Mouse (Mus musculus) heart, postnatal 0 days (tissue): ENCODE measurements at regions not wholly inside any gene's neighbourhood (a gene's known extent, or its start where the extent isn't known, plus 50 kb on each side); places are given as distances from the start of the nearest gene placed in this dataset.
A peak's percentile ranks its signal among the peaks of the same experiment; 100 is the strongest.

ENCODE experiments used
- ATAC-seq: fragments of 200-750 bp; cut with Nextera tagmentation; 2 replicates; pipeline ENCODE4 v1.8.0; 2017; ENCODE audit warnings: low read depth, moderate number of reproducible peaks, moderate library complexity; ENCODE audit not compliant: insufficient read depth
- DNase-seq: peaks from one replicate; pipeline ENCODE4 v3.0.0-alpha.2; 2016; ENCODE audit warnings: low spot score
- H3K27ac ChIP-seq: fragments of 300-500 bp; sonication (generic); 2 replicates; pipeline ENCODE4 v1.5.1; 2014; ENCODE audit warnings: low read depth, mild to moderate bottlenecking
- H3K27me3 ChIP-seq: fragments of 300-500 bp; sonication (generic); 2 replicates; pipeline ENCODE4 v1.6.1; 2014; ENCODE audit warnings: low read length, mixed read lengths; ENCODE audit not compliant: control insufficient read depth, insufficient read depth
- H3K36me3 ChIP-seq: fragments of 300-500 bp; sonication (generic); replicated peaks from 2 replicates; pipeline ENCODE4 v1.6.1; 2014; ENCODE audit warnings: low read length, mixed read lengths; ENCODE audit not compliant: control insufficient read depth, insufficient read depth
- H3K4me1 ChIP-seq: fragments of 300-500 bp; sonication (generic); 2 replicates; pipeline ENCODE4 v1.6.1; 2014; ENCODE audit warnings: antibody characterized with exemption; ENCODE audit not compliant: control insufficient read depth, insufficient read depth
- H3K4me2 ChIP-seq: fragments of 300-500 bp; sonication (generic); 2 replicates; pipeline ENCODE4 v1.6.1; 2014; ENCODE audit warnings: low read depth, mild to moderate bottlenecking, low read length, moderate library complexity
- H3K4me3 ChIP-seq: fragments of 300-500 bp; sonication (generic); 2 replicates; pipeline ENCODE4 v1.5.1; 2014; ENCODE audit warnings: low read depth, low read length
- H3K9ac ChIP-seq: fragments of 300-500 bp; sonication (generic); replicated peaks from 2 replicates; pipeline ENCODE4 v1.6.1; 2014; ENCODE audit warnings: low read depth, low read length, mixed read lengths
- H3K9me3 ChIP-seq: fragments of 300-500 bp; sonication (generic); replicated peaks from 2 replicates; pipeline ENCODE4 v1.6.1; 2016; ENCODE audit warnings: low read length; ENCODE audit not compliant: control insufficient read depth
- CTCF ChIP-seq: IDR thresholded peaks from 2 replicates; pipeline ENCODE4 v1.5.1; 2016; ENCODE audit warnings: antibody characterized with exemption, control low read depth, low read depth
- EP300 ChIP-seq: IDR thresholded peaks from 2 replicates; pipeline ENCODE4 v1.6.1; 2016; ENCODE audit warnings: antibody characterized with exemption, low read depth
- WGBS: fragments of 180-500 bp; shearing (Covaris S2); extraction: QIAGEN DNeasy Blood & Tissue Kit; methylation state at CpG from one replicate; pipeline ENCODE4 v1.1.7; 2014; 5-methylcytosine and 5-hydroxymethylcytosine counted together

GRCm38 (mm10) chr7:95082248-95082647 is 1088.8 kb upstream of the Tenm4 start:
- no peak overlapping the region for H3K4me2 ChIP-seq
- no peaks in the 10 kb centered on the region for H3K4me1 ChIP-seq
- DNase-seq: no peak

DNA sequence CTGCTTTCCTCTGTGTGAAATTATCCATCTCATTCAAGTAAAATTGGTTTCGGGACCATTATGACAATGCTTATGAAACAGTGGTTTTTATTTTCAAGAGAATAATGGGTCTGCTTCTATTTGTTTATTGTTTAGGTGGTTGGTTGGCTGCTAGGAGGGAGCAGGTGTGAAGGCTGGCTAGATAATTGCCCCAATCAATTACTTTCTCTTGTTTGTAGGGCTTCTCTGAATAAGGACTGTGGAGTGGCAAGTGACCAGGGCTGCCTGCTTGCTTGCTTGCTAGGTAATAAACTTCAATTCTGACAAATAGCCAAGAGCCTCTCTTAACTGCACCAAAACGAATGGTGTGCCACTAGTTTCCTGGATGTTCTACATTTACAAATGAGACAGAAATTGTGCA is 1086.7 kb upstream of the Tenm4 start:
- no peaks in the 10 kb centered on the region for H3K36me3 ChIP-seq
- no peak for DNase-seq
- no peak overlapping the region for H3K4me3 ChIP-seq
- WGBS: 70% methylated on average over 2 of the region's 2 CpGs
- no peak overlapping the region for H3K4me2 ChIP-seq
- H3K27ac ChIP-seq: no peak overlapping the region
- H3K4me1 ChIP-seq: no peaks in the 10 kb centered on the region
- H3K27me3 ChIP-seq: no peaks in the 10 kb centered on the region
- no peak for ATAC-seq
- no peaks in the 10 kb centered on the region for H3K9me3 ChIP-seq
- TF ChIP-seq CTCF: no peak
- no peak for TF ChIP-seq EP300
- no peak overlapping the region for H3K9ac ChIP-seq

More at GRCm38 (mm10) chr7:95082248-95082647, 1088.8 kb upstream of the Tenm4 start:
- no peaks in the 10 kb centered on the region for H3K9me3 ChIP-seq
- no peak for ATAC-seq
- no peak overlapping the region for H3K9ac ChIP-seq
- TF ChIP-seq CTCF (no peak), EP300 (no peak)
- H3K4me3 ChIP-seq: no peak overlapping the region
- no peaks in the 10 kb centered on the region for H3K36me3 ChIP-seq
- no peak overlapping the region for H3K27ac ChIP-seq
- H3K27me3 ChIP-seq: no peaks in the 10 kb centered on the region

DNA sequence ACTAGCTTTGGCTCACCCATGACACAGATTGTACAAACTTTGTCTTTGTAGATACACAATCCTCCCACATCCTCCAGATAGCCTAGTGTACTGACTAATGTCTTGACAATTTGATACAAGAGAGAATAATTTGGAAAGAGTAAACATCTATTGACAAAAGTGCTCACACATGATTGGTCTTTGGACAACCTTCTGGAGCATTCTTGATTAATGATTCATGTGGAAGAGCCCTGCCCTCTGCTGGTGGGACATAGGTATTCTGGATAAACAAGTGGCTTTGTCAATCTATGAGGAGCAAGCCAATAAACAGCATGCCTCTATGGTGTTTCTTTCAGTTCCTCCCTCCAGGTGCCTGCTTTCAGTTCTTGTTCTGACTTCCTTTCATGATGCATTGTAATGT is 1079.7 kb upstream of the Tenm4 start:
- DNase-seq (peak; percentile 21), ATAC-seq (no peak)
- Histone ChIP-seq H3K4me2 (no peak overlapping the region), H3K27ac (no peak overlapping the region), H3K9me3 (no peaks in the 10 kb centered on the region), H3K4me3 (no peak overlapping the region), H3K36me3 (no peaks in the 10 kb centered on the region), H3K9ac (no peak overlapping the region), H3K27me3 (no peaks in the 10 kb centered on the region), H3K4me1 (no peaks in the 10 kb centered on the region)
- TF ChIP-seq CTCF (peak; percentile 55), EP300 (no peak)

DNA sequence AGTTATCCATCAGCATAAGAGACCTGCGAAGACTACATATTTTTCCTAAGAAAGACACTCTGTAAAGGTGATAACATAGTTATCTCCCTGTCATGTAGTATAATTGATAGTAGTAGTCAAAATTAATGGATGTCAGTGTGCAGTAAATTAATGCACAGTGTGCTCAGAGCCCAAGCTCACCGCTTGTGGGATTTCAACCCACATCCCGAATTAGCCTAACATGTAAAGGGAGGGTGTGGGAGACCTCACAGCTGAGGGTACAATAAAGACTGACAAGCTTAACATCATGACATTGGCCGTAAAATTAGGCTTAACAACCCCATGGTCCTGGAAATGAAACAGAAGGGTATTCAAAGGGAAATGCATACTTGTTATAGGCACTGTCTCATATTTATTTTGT is 1042.0 kb upstream of the Tenm4 start:
- Histone ChIP-seq H3K9ac (no peak overlapping the region), H3K36me3 (no peaks in the 10 kb centered on the region), H3K27me3 (no peaks in the 10 kb centered on the region), H3K9me3 (no peaks in the 10 kb centered on the region), H3K4me1 (no peaks in the 10 kb centered on the region), H3K4me2 (no peak overlapping the region), H3K27ac (no peak overlapping the region), H3K4me3 (no peak overlapping the region)
- 65% methylated on average over 4 of the region's 4 CpGs for WGBS
- no peak for ATAC-seq
- TF ChIP-seq CTCF (no peak), EP300 (no peak)
- DNase-seq: no peak

GRCm38 (mm10) chr7:95133038-95133437 is 1038.0 kb upstream of the Tenm4 start:
- no peaks in the 10 kb centered on the region for H3K4me1 ChIP-seq
- H3K4me2 ChIP-seq: no peak overlapping the region
- no peak overlapping the region for H3K27ac ChIP-seq
- H3K9me3 ChIP-seq: no peaks in the 10 kb centered on the region
- ATAC-seq: no peak
- no peak overlapping the region for H3K9ac ChIP-seq
- H3K4me3 ChIP-seq: no peak overlapping the region
- H3K36me3 ChIP-seq: no peaks in the 10 kb centered on the region
- no peaks in the 10 kb centered on the region for H3K27me3 ChIP-seq
- TF ChIP-seq CTCF: no peak
- no peak for TF ChIP-seq EP300
- WGBS: 84% methylated on average over 1 of the region's 1 CpGs
- DNase-seq: no peak

DNA sequence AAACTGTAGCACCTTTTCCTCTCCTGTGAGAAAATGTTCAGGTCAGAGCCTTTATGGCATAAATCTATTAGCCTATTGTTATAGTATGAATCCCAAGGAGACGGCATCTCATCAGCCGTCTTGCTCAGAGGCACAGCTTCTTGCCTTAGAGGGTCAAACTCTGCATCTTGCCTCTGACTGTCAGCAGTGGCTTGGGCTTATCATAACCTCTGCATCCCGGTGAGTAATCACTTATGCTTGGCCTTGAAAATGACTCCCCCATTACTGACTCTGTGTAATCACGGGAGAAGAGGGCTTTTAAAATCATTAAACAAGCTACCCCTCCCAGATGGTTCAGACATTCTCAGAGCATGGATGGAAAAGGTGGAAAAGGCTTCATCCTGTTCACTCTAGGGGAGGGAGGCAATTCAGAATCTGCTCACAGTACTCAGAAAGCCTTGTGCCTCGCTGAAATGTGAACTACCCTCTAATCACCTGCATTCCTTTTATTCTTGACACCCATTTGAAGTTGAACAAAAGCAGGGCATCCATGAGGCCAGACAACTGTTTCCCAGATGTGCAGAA is 1036.9 kb upstream of the Tenm4 start:
- WGBS: 30% methylated on average over 5 of the region's 5 CpGs
- Histone ChIP-seq H3K27ac (no peak overlapping the region), H3K4me3 (no peak overlapping the region), H3K4me1 (no peaks in the 10 kb centered on the region), H3K9me3 (no peaks in the 10 kb centered on the region), H3K36me3 (no peaks in the 10 kb centered on the region), H3K27me3 (no peaks in the 10 kb centered on the region), H3K9ac (no peak overlapping the region), H3K4me2 (no peak overlapping the region)
- DNase-seq (no peak), ATAC-seq (no peak)
- TF ChIP-seq EP300 (no peak), CTCF (no peak)
